Mouse (Mus musculus): ENCODE results near the gene Parm1. TPM values are rescaled to one million over a fixed set of nuclear protein-coding genes. Genes with fewer than 3 reads are reported as not detected.
A peak's percentile ranks its signal among the peaks of the same experiment; 100 is the strongest.

Gene Parm1
- total RNA-seq, 4 experiments from 2014 or later = 41.6 to 61.3 (median 51.5) TPM

DNA sequence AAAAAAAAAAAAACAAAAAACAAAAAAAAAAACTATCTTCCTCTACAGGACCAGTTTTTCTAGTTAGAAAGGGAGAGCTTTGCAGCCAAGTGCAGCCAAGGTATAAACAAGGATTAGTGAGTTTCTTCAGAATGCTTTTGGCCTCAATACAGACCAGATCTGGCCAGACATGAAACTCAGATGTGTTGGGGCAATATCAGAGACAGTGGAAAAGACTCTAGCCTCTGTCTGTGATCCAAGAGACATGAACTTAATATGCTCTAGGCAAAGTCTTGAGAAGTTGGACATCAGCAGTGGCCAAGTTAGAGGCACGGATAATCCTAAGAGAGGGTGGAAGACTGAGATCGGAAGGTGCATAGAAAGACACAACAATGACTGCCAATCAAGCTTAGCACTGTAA lies 56.8 kb downstream of the Parm1 start:
- no peak for DNase-seq (ENCODE audit: low spot score in 2 of 2)

DNA sequence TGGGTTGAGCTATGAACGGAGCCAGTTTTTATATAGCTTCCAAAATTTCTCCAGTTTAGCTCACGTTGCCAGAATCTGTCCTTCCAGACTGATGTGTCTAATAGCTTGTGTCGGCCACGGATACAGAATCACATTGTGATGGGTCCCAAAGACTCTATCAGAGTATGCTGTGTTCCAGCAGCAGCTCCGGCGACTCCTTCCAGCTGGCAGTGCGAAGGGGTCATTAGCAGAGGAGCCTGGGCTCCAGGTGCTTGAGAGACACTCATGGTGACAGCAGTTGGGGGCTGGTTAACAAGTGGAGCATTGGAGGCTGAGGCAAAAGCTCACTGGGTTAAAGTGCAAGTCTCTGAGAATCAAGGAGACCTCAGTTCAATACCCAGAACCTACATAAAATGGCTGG lies 61.5 kb downstream of the Parm1 start:
- DNase-seq (ENCODE audit: low spot score in 2 of 2) = no peak

DNA sequence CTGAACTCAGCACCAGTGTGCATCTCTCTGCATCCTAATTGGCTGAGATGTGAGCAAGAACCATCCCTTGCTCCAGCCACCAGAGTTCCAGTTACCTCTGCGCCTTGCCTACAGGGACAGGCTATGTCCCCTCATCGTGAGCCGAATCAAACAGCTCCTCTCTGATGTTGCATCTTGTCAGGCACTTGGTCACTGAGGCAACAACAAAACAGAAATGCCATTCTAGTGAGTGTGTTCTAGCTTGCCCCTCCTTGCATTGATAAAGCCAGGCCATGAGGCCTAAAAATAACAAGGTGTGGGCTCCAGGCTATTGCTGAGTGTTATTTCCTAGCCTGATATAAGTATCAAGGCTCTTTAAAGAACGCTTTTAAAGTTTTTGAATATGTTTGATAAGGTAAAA lies 64.4 kb downstream of the Parm1 start:
- no peak for DNase-seq (ENCODE audit: low spot score in 2 of 2)

DNA sequence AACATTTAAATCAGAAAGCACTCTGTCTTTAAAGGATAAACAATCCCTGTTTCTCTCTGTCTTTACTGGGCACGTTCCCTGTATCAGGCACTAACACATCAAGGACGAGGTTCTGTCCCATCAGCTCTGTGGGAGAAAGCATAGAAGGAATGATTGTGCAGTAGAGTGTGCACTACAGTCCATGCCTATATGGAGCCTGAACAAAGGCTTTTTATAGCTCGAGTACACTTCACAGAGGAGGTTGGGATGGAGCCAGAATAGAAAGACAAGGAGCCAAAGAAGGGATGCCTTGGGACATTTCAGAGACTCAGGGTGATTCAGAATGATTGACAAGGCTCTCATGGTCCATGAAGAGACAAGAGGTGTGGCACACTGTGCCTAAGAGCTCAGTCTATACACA lies 68.8 kb downstream of the Parm1 start:
- DNase-seq (ENCODE audit: low spot score in 2 of 2) = no peak

DNA sequence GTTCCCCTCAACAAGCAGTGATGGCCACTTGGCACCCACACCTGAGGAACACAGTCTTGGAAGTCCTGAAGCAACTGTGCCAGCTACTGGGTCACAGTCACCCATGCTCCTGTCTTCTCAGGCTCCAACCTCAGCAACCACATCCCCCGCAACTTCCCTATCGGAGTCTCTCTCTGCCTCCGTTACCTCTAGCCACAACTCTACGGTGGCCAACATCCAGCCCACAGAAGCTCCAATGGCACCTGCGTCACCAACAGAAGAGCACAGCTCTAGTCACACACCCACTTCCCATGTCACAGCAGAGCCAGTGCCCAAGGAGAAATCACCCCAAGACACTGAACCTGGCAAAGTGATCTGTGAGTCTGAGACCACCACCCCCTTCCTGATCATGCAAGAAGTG lies 76.7 kb downstream of the Parm1 start:
- DNase-seq (ENCODE audit: low spot score in 2 of 2) = no peak

DNA sequence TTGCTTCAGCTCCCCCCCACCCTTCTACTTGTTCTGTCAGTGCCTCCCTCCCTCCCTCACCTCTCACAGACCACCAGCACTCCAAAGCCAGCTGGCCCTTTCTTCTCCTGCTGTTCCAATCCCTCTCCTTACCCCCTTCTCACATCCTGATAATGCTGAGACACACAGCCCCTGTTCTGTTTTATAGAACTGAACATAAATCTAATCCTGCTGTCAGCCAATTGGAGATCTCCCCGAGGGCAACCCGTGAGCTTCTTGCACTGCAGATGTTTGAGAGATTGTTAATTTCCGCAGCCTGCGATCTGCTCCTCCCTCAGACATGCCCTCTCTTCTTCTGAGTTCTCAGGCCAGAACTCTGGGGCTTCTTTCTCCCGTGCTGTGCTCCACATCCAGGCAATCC lies 79.8 kb downstream of the Parm1 start:
- no peak for DNase-seq (ENCODE audit: low spot score in 2 of 2)

DNA sequence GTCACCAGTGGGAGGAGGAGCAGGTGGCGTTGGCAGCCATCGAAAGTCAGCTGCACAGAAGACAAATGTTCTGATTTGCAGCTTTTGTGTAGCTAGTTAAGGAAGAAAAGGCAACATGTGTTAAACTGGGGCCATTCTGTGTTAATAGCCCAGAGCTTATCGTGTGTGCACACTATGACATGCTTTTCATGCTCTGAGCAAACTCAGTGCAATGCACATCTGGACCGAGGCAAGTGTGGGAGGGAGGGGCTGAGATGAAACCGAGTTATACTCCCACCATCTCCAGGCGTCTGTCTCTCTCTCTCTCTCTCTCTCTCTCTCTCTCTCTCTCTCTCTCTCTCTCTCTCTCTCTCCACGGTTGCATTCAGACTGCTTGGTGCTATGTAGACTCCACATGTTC lies 82.4 kb downstream of the Parm1 start:
- peak; percentile 20 to 27 for DNase-seq (ENCODE audit: low spot score in 2 of 2)

DNA sequence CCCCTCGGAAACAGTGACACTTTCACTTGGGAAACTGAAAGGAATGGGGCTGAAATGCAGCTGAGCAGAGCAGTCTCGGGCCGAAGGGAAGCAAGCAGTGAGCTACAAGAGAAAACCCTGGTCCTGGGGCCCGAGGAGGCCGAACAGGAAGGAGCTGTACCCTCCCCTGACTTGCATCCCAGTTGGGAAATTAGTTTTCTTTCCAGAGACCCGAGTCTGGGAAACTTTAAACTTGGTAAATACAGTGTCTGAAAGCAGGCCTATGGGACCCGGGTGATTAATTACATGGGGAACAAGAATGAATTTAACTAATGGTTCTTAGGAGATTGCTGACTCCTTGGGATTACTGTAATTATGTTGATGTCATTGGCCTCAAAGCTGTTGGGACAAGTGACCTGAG lies 85.9 kb downstream of the Parm1 start:
- DNase-seq (ENCODE audit: low spot score in 2 of 2) = no peak

DNA sequence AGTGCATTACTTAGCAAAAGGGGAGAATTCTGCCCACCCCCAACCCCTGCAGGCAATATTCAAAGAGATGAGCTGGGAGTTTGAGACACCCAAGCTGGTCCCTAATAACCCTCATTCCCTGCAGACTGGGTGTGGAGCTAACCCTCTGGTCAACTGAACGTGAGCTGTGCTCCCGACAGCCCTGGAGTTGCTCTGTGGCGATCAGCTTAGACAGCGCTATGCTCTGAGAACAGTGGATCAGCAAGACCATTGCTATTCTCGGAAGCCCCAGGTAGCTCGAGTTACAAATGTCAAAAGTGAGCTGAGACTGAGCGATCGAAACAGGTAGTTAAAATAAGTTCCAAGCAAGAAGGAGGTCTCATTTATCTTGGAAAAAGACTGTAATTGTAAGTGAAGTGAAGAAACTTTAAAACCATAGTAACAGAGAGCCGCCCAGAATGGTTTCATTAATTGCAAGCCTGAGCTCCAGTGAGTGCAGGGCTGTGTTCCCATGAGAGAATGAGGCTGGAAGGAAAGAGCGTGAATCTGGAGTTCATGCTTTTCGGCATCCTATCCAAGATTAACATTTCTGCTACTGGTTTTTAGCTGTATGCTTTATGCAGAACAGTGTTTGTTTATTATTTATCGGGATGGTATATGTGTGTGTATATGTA lies 86.5 kb downstream of the Parm1 start:
- no peak for DNase-seq (ENCODE audit: low spot score in 2 of 2)

DNA sequence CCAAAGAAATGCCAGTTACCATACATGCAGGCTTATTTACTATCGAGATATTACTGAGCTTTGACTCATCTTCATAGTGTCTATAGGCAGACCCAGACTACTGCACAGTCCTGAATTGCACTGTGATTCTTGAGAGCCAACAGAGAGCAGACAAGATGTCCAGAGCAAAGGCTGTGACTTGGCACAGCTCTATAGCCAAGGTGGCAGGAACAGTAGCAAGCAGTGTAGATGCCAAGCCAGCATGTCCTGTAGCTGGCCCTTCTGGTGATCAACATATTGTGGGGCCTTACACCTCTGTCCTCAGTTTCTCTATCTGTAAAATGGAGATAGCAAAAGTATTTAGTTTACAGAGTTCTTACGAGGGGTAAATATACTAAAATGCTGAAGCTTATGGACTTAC lies 89.8 kb downstream of the Parm1 start:
- no peak for DNase-seq (ENCODE audit: low spot score in 2 of 2)

DNA sequence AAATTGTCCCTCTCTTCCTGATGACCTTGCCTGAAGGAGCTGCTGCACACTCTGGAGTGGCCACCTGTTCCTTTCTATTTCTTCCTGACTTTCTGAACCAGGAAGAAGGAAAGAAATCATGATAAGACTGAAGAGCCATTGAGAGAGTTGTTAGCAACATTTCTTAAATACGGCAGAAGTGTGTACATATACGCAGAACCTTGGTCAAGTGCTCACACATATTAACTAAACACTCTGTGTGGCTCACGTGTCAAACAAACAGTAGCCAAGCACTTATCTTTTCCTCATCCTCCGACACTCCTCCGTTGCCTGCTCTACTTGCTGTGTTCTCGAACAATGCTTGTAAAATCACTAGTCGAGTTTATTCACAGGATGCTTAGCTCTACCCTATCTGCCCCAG lies 90.4 kb downstream of the Parm1 start:
- DNase-seq (ENCODE audit: low spot score in 2 of 2) = no peak

DNA sequence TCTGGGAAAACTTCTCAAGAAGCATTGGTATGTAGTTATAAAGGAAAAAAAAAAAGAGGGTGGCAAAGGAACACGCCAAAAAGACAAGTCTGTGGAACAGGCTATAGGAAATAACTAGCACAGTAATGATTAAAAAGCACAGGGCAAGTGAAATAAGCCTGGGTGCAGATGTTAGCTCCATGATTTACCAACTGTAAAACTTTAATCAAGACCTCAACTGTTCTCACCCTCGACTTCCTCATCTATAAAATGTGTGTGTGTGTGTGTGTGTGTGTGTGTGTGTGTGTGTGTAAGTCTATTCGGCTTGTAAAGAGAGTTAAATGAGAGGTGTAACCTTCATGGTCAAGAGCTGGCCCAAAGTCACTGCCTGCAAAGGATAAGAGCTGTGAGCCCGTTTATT lies 91.6 kb downstream of the Parm1 start:
- no peak for DNase-seq (ENCODE audit: low spot score in 2 of 2)

DNA sequence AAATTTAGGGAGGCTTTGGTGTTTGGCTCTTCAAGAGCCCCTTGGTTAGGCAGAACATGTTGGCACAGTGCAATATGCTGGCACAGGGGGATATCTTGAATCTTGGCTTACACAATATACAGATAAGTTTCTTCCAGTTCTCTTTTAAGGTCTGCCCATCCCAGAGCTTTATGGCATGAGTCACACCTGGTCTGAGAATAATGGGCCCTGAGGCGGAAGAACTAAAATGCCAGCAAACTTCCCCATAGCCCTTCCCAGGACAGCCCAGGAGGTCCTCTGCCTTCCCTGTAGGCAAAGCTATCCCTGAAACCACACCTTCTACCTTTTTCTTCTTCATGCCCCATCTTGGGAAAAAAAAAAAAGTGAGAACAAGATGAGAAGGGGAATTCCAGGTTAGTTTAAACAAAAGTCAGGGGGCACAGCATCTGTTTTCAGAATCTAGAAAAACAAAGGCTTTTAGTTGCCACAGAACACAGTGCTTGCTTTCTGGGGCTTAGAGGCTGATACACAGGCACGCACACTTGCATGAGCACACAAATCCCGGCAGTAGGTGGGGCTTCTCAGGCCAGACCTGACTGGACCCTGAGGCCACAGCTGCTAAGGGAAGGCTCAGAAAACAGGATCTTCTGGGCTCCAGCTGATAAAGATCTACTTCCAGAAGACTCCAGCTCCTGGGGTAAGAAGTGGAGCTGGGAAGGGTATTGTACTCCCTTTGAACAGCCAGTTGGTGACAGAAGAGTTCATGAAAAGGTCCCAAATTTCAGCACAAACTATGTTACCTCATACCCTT lies 92.3 kb downstream of the Parm1 start:
- DNase-seq (ENCODE audit: low spot score in 2 of 2) = no peak

DNA sequence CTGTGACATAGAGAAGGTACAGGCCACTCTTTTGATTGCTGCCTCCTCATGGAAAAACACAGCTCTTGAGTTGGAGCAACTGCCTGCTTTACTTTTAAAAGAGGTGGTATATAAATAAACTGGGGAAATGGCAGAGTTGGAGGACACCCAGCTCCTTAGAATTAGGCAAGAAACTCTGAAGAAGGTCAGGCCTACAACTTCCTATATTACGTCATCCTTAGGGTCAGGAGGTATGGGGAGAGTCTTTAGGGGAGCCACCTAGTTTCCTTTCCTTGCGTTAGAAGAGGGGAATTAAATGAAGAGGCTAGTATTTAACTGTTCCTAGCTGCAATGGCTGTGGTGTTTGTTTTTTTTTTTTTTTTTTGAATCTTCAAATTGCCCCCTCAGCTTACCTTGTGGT lies 93.1 kb downstream of the Parm1 start:
- no peak for DNase-seq (ENCODE audit: low spot score in 2 of 2)

DNA sequence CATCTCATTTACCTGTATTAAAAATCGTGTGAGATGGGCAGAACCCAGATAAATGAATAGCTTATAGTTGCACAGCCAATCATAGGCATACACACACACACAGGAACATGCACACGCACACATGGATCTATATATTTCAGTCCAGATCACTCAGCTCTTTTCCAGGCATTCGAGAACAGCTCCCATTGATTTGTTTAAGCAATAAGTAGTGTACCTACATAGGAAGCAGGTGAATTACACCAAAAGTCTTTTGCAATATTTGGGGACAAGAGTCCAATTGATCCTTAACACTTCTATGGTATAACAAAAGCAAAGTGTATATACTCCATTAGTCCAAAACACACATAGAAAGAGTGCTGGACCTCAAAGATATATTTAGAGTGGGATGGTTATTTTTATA lies 94.2 kb downstream of the Parm1 start:
- DNase-seq (ENCODE audit: low spot score in 2 of 2) = no peak

DNA sequence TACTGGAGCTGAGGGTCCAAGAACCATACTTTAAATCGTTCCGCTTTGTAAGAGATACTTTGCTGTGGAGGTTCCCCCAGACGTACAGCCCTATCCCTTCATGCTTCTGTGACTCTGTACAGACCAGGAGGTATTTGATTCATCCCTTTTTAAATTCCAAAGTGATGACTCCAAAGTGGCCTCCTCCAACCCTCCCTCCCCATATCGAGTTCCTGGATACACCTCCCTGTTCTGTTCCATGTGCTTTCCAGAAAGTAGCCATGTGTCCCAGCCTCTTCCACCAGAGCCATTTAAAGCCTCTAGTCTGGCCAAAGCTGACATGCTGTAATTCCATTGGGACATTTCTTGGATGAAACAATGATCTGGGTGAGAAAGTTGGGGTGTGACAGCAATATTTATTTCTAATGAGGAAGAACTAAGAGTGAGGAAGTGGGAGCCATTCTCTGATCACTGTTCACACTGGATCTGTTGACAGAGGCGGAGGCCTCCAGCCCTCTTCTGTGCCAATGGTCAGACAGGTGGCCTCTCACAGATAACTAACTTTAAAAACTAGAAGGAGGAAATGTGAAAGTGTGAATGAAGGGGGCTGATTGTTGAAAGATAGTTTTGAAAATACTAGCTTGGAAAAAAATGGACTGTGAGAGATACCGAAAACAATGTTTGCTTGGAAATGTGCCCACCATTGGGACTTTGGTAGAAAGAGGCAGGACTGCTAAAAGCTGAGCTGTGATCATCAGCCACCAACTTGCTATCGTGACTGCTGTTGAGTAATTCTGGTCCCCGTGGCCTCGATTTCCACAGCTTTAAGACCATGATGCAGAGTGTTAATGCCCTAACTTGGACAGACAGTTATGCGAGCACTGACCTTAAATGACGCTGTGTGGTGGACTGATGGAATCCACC lies 100.2 kb downstream of the Parm1 start:
- no peak for DNase-seq (ENCODE audit: low spot score in 2 of 2)

DNA sequence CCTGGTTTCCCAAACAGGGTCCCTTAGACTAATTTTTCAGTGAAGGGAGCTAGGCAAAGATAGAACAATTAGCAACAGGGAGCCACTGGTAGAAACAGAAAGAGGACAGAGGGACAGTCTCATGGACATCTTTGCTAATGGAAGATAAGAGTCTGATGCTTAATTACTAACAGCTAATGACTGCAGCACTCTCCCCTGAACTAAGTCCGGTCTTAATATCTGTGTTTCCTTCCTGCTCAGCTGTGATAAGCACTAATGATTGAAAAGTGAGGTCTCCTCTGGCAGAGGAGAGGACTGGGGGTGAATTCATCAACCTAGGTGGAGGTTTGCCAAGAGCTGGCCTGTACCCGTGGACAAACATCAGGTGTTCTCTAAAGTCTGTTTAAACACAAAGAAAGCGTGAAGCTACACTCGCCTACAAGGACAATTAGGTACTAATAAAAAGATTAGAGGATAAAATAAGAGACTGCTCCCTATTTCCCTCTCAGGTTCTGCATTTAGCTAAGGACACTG lies 101.3 kb downstream of the Parm1 start:
- DNase-seq (ENCODE audit: low spot score in 2 of 2) = no peak

DNA sequence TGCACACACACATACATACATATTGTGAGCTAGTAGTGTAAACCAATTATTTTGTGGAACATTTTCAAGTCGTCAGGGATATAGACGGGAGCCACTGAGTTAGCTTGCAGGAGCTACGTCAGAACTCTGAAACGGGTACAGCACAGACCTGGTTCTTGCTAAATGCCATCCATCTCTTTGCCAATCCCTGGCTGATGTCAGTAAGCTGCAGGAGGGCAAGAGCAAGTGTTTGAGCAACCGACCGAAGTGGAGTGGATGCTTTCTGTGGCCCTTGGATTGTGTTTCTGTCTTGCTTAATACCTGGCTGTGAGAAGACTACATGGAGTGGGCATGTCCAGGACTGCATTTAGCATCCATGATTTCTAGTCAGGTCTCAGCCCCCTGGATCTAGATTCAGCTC lies 103.8 kb downstream of the Parm1 start:
- no peak for DNase-seq (ENCODE audit: low spot score in 2 of 2)

DNA sequence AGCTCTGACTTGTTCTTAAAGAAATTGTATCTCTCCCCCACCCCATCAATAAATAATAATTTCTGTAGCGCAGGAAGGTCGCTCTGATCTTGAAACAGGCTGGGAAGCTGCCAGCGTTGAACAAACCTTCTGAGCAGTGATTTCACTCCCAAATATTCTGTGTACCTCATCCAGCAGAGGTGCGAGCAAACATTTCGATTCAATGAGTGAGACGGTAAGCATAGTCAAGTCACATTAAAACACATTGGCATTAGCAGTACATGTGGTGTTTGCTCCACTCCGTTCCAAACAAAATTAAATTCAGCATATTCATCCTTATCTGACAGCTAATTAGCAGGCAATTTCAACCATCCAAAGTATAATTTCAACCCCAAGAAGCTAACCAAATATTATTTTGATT lies 109.4 kb downstream of the Parm1 start:
- no peak for DNase-seq (ENCODE audit: low spot score in 2 of 2)

DNA sequence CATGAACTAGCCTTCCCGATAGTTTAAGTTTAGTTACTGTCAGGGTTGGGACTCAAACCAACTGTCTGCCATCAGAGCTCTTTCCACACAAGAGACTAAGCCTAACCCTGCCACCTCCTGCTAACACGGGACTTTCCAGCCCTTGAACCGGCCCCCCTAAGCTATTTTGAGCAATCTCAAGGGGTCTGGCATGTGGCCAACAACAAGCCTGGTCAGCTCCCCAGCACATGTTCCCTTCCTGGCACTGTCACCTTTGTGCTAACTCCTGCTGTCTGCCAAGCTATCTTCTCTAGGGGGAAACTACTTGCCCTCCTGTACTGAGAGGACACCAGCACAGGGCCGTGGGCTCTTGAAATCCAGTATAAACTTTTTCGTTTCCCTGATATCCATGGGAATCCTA lies 112.1 kb downstream of the Parm1 start:
- DNase-seq (ENCODE audit: low spot score in 2 of 2) = no peak

DNA sequence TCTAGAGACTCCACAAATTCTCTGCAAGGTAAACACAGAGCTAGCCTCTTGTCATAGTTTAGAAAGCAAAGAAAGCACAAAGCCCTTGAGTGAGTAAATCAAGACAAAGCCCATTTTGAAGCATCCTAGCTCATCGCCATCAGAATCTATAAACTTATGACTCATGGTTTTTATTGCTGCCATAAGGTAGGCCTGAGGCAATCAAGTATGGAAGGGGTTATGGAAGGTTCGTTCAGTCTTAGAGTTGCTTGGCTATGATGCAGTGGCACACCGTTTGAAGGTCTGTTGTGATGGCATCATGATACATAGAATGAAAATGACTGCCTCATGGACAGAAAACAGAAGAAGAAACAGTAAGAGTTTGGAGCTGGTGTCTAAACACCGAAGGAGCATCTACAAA lies 133.9 kb downstream of the Parm1 start:
- DNase-seq (ENCODE audit: low spot score in 2 of 2) = no peak
